Mouse (Mus musculus) stomach, embryonic 14.5 days (tissue): ENCODE measurements around the gene Abcb9. TPM values are rescaled to one million over a fixed set of nuclear protein-coding genes. Genes with fewer than 3 reads are reported as not detected.

Experiments used
- ATAC-seq: fragments of 200-750 bp; cut with Nextera tagmentation; 2 replicates; pipeline ENCODE4 v1.8.0; 2017; ENCODE audit warnings: low read depth, moderate TSS enrichment; ENCODE audit not compliant: insufficient number of reproducible peaks, insufficient read depth, low FRiP score
- H3K27ac ChIP-seq: fragments of 300-500 bp; sonication (generic); 2 replicates; pipeline ENCODE4 v1.5.1; 2014; ENCODE audit warnings: mild to moderate bottlenecking, low read length, moderate library complexity, mixed read lengths
- H3K27me3 ChIP-seq: fragments of 300-500 bp; sonication (generic); 2 replicates; pipeline ENCODE4 v1.6.1; 2014; ENCODE audit warnings: low read length, control low read depth, mixed read lengths; ENCODE audit not compliant: control insufficient read depth, insufficient read depth
- H3K36me3 ChIP-seq: fragments of 300-500 bp; sonication (generic); 2 replicates; pipeline ENCODE4 v1.6.1; 2014; ENCODE audit warnings: mild to moderate bottlenecking, control low read depth, low read length, moderate library complexity, mixed read lengths; ENCODE audit not compliant: control insufficient read depth, insufficient read depth
- H3K4me1 ChIP-seq: fragments of 300-500 bp; sonication (generic); 2 replicates; pipeline ENCODE4 v1.6.1; 2014; ENCODE audit warnings: low read length, control low read depth, mixed read lengths; ENCODE audit not compliant: control insufficient read depth, insufficient read depth
- H3K4me2 ChIP-seq: fragments of 300-500 bp; sonication (generic); replicated peaks from 2 replicates; pipeline ENCODE4 v1.6.1; 2014; ENCODE audit warnings: low read depth, low read length, control low read depth
- H3K4me3 ChIP-seq: fragments of 300-500 bp; sonication (generic); 2 replicates; pipeline ENCODE4 v1.5.1; 2014; ENCODE audit warnings: low read depth, low read length, control low read depth
- H3K9ac ChIP-seq: fragments of 300-500 bp; sonication (generic); replicated peaks from 2 replicates; pipeline ENCODE4 v1.6.1; 2014; ENCODE audit warnings: low read depth, mild to moderate bottlenecking, control low read depth, low read length, moderate library complexity, mixed read lengths
- H3K9me3 ChIP-seq: fragments of 300-500 bp; sonication (generic); 2 replicates; pipeline ENCODE4 v1.6.1; 2016; ENCODE audit warnings: low read depth, low read length, control low read depth; ENCODE audit not compliant: control insufficient read depth
- WGBS: fragments of 180-500 bp; shearing (Covaris S2); extraction: QIAGEN DNeasy Blood & Tissue Kit; methylation state at CpG from one replicate; pipeline ENCODE4 v1.1.7; 2014; 5-methylcytosine and 5-hydroxymethylcytosine counted together
- polyA plus RNA-seq: library from polyadenylated mRNA; unstranded; fragments of >200 nt; fragmentation: Nextera tagmentation; extraction: Ambion mirVana; gene quantifications from 2 replicates; pipeline ENCODE4 v1.2.1, GENCODE M21; 2014

The Abcb9 gene
- polyA plus RNA-seq, 1 experiment from 2014 or later, result 1.7 TPM

GRCm38 (mm10) chr5:124019348-124020216 is 76.0 kb downstream of the Abcb9 start:
- peaks cover 17% of the 10 kb centered on the region for H3K4me1 ChIP-seq
- H3K36me3 ChIP-seq, result peaks cover 3% of the 10 kb centered on the region; the same call in 1 of the 2 replicates
- H3K27ac ChIP-seq, result no peak overlapping the region
- no peak overlapping the region for H3K4me3 ChIP-seq
- H3K9me3 ChIP-seq, result no peaks in the 10 kb centered on the region
- H3K4me2 ChIP-seq, result no peak overlapping the region
- H3K27me3 ChIP-seq, result no peaks in the 10 kb centered on the region
- H3K9ac ChIP-seq, result no peak overlapping the region
- ATAC-seq, result no peak
- 70% methylated on average over 12 of the region's 12 CpGs for WGBS

GRCm38 (mm10) chr5:124018651-124019050 is 76.9 kb downstream of the Abcb9 start:
- H3K36me3 ChIP-seq, result peaks cover 3% of the 10 kb centered on the region; the same call in 1 of the 2 replicates
- H3K27me3 ChIP-seq, result no peaks in the 10 kb centered on the region
- H3K4me2 ChIP-seq, result no peak overlapping the region
- H3K9me3 ChIP-seq, result no peaks in the 10 kb centered on the region
- 80% methylated on average over 9 of the region's 9 CpGs for WGBS
- peaks cover 20% of the 10 kb centered on the region for H3K4me1 ChIP-seq
- ATAC-seq, result no peak
- no peak overlapping the region for H3K4me3 ChIP-seq
- no peak overlapping the region for H3K9ac ChIP-seq
- no peak overlapping the region for H3K27ac ChIP-seq

GRCm38 (mm10) chr5:124017941-124018340 is 77.7 kb downstream of the Abcb9 start:
- Histone ChIP-seq H3K27me3 (no peaks in the 10 kb centered on the region), H3K4me3 (no peak overlapping the region), H3K9ac (no peak overlapping the region), H3K36me3 (peaks cover 3% of the 10 kb centered on the region; the same call in 1 of the 2 replicates), H3K4me1 (peaks cover 23% of the 10 kb centered on the region), H3K9me3 (no peaks in the 10 kb centered on the region), H3K27ac (no peak overlapping the region), H3K4me2 (no peak overlapping the region)
- WGBS, result 85% methylated on average over 9 of the region's 9 CpGs
- no peak for ATAC-seq

- no peak for ATAC-seq
- no peak overlapping the region for H3K4me2 ChIP-seq
Measured at GRCm38 (mm10) chr5:124016291-124016821, 79.2 kb downstream of the Abcb9 start.

GRCm38 (mm10) chr5:124015727-124016126 is 79.9 kb downstream of the Abcb9 start:
- Histone ChIP-seq H3K4me1 (peaks cover 43% of the 10 kb centered on the region), H3K36me3 (no peaks in the 10 kb centered on the region), H3K27ac (no peak overlapping the region), H3K9ac (no peak overlapping the region), H3K4me3 (no peak overlapping the region), H3K9me3 (no peaks in the 10 kb centered on the region), H3K4me2 (no peak overlapping the region), H3K27me3 (no peaks in the 10 kb centered on the region)
- WGBS, result 82% methylated on average over 2 of the region's 2 CpGs
- ATAC-seq, result no peak

More at GRCm38 (mm10) chr5:124016291-124016821, 79.2 kb downstream of the Abcb9 start:
- Histone ChIP-seq H3K9me3 (no peaks in the 10 kb centered on the region), H3K4me3 (no peak overlapping the region), H3K27ac (no peak overlapping the region), H3K4me1 (peaks cover 36% of the 10 kb centered on the region), H3K9ac (no peak overlapping the region), H3K36me3 (no peaks in the 10 kb centered on the region), H3K27me3 (no peaks in the 10 kb centered on the region)
- WGBS, result 81% methylated on average over 7 of the region's 7 CpGs

- Histone ChIP-seq H3K27me3 (no peaks in the 10 kb centered on the region), H3K27ac (peak overlapping the region; percentile 23), H3K4me1 (peaks cover 46% of the 10 kb centered on the region), H3K4me2 (no peak overlapping the region), H3K36me3 (no peaks in the 10 kb centered on the region; the same call in 1 of the 2 replicates), H3K9ac (no peak overlapping the region), H3K4me3 (no peak overlapping the region), H3K9me3 (no peaks in the 10 kb centered on the region)
- 43% methylated on average over 11 of the region's 11 CpGs for WGBS
- no peak for ATAC-seq
Measured at GRCm38 (mm10) chr5:124014791-124015251, 80.8 kb downstream of the Abcb9 start.

- H3K4me3 ChIP-seq, result no peak overlapping the region
- no peak overlapping the region; the same call in 1 of the 2 replicates for H3K27ac ChIP-seq
- H3K9me3 ChIP-seq, result no peaks in the 10 kb centered on the region
- H3K4me2 ChIP-seq, result no peak overlapping the region
- peaks cover under 1% of the 10 kb centered on the region; the same call in 1 of the 2 replicates for H3K36me3 ChIP-seq
- ATAC-seq, result no peak
- H3K9ac ChIP-seq, result no peak overlapping the region
- peaks cover 42% of the 10 kb centered on the region for H3K4me1 ChIP-seq
- H3K27me3 ChIP-seq, result no peaks in the 10 kb centered on the region
- 91% methylated on average over 3 of the region's 3 CpGs for WGBS
Measured at GRCm38 (mm10) chr5:124014180-124014579, 81.4 kb downstream of the Abcb9 start.

GRCm38 (mm10) chr5:124013747-124014146 is 81.9 kb downstream of the Abcb9 start:
- H3K36me3 ChIP-seq, result peaks cover 4% of the 10 kb centered on the region
- H3K4me1 ChIP-seq, result peaks cover 40% of the 10 kb centered on the region
- H3K27ac ChIP-seq, result no peak overlapping the region
- 79% methylated on average over 16 of the region's 16 CpGs for WGBS
- H3K4me3 ChIP-seq, result no peak overlapping the region
- H3K27me3 ChIP-seq, result no peaks in the 10 kb centered on the region
- no peak overlapping the region for H3K4me2 ChIP-seq
- H3K9me3 ChIP-seq, result no peaks in the 10 kb centered on the region
- no peak for ATAC-seq
- H3K9ac ChIP-seq, result no peak overlapping the region
